Mouse (Mus musculus): ENCODE data around the gene Scel. TPM values are rescaled to one million over a fixed set of nuclear protein-coding genes. Genes with fewer than 3 reads are reported as not detected.

Gene Scel
- polyA plus RNA-seq, 1 experiment from 2014 or later, result 66.6 TPM

DNA sequence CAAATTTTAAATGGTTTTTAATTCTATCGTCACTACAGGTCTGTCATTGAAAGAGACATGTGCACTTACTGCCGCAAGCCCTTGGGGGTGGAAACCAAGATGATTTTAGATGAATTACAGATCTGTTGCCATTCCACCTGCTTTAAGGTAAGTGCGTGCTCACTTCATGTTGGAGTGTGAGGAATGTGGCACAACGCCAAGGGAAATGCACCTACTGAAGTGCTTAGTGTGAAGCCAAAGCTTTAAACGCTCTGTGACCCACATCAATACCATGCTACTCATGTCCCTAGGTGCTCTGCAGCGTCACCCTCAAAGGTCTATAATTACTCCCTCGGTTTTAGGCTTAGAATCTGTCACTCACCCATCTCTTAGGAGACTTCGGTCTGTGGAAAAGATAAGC is 94.9 kb downstream of the Scel start:
- ChIA-PET POLR2A (no interaction called here), CTCF (interaction anchor here (0.7 kb wide), 1 partner anchor 22 kb away, joined by 3 read pairs; no protein-coding TSS in a partner anchor)
- no peaks in the 10 kb centered on the region for H3K27me3 ChIP-seq
- in situ Hi-C loops (cut with MboI; ENCODE audit: low pct_unique_long_range_greater_than_20kb), result no loop called here
- DNase-seq (ENCODE audit: low read depth, low spot score) (no peak), ATAC-seq (no peak)
- no peak for TF ChIP-seq CTCF (IDR thresholded peaks at IDR 0.05)

DNA sequence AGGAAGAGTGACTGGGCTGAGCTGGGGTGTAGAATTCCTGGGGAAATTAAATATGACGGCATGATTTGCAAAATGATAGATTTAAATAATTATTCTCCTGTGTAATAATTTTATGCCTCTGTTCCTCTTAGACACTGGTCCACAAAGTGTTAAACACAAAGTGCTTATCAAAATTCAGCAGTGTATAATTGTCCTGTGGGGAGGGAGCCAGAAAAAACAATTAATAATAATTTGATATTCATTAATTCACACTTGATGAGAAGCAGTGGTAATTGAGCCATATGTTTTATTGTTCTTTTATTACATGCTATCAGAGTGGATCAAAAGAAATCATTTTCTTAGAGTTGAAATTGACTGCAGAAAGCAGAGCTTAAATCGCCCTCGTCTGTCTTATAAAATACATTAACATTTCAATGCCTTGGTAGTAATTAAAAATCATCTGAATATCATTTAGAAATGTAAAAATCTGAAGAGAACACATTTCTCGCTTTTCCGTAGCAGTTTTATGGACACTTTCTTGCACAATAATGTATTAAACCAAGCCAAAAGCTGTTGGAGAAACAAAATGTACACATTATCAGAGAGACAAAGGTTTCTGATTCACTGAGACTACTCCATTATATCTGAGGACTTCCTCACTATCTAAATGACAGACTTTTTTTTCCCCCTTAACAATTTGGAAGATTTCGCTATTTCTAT is 100.6 kb downstream of the Scel start:
- DNase-seq (ENCODE audit: low read depth, low spot score), result no peak
- H3K27me3 ChIP-seq, result no peaks in the 10 kb centered on the region
- in situ Hi-C loops (cut with MboI; ENCODE audit: low pct_unique_long_range_greater_than_20kb), result no loop called here
- ATAC-seq, result no peak
- ChIA-PET POLR2A (no interaction called here), CTCF (no interaction called here)
- TF ChIP-seq CTCF (IDR thresholded peaks at IDR 0.05), result no peak

DNA sequence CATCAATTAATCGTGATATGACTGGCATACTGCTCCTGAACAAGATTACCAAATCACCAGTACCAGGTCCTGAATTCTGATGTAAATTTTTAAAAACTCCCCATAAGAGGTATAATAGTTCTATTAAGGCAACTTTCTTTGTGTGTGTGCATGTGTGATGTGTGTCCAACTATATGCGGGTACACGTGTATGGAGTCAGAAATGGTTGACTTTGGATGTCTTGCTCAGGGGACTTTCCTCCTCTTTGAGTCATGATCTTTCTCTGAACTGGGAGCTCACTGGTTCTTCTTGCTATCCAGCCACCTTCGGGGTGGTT is 101.1 kb downstream of the Scel start:
- ATAC-seq, result no peak
- no peaks in the 10 kb centered on the region for H3K27me3 ChIP-seq
- POLR2A ChIA-PET, result no interaction called here
- CTCF ChIA-PET, result no interaction called here
- TF ChIP-seq CTCF (IDR thresholded peaks at IDR 0.05), result no peak
- no peak for DNase-seq (ENCODE audit: low read depth, low spot score)
- in situ Hi-C loops (cut with MboI; ENCODE audit: low pct_unique_long_range_greater_than_20kb), result no loop called here

DNA sequence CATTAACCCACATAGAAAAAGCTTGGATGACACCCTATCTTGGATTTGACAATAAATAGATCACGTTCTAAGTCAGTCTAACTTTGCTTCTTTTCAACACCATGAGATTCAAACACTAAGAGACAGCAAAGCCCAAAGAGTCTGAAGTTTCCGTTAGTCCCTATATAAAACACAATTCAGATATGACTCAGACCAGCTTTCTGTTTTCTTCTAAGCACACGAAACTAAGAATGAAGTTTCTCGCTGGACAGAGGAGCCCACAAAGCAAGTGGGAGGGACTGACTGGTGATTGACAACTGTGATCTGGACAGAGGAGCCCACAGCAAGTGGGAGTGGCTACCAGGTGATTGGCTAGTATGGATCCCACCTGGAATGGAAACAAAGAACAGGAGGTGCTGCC is 106.6 kb downstream of the Scel start:
- in situ Hi-C loops (cut with MboI; ENCODE audit: low pct_unique_long_range_greater_than_20kb), result no loop called here
- DNase-seq (ENCODE audit: low read depth, low spot score) (no peak), ATAC-seq (no peak)
- TF ChIP-seq CTCF (IDR thresholded peaks at IDR 0.05), result no peak
- ChIA-PET CTCF (interaction anchor here (1.1 kb wide), 1 partner anchor 9 kb away, joined by 5 read pairs; no protein-coding TSS in a partner anchor), POLR2A (no interaction called here)
- H3K27me3 ChIP-seq, result no peaks in the 10 kb centered on the region

DNA sequence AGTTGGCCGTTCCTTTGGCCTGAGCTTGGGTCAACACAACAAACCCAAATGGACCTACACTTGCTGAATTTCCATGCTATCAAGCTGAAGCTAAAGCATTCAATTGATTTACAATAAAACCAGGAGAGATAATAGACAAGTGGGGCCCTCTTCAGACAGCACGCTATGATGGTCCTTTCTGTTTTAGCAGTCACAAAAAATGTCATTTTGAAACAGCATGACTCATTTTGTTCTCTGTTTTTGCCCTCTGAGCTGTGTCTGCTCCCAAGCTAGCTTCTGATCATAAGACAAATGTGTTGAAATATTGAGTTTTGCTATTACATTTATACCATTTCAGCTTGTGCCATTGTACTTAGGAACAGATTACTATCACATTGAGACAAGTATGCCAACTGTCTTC is 108.1 kb downstream of the Scel start:
- H3K27me3 ChIP-seq, result no peaks in the 10 kb centered on the region
- DNase-seq (ENCODE audit: low read depth, low spot score) (no peak), ATAC-seq (no peak)
- in situ Hi-C loops (cut with MboI; ENCODE audit: low pct_unique_long_range_greater_than_20kb), result no loop called here
- ChIA-PET POLR2A (no interaction called here), CTCF (no interaction called here)
- TF ChIP-seq CTCF (IDR thresholded peaks at IDR 0.05), result no peak

GRCm38 (mm10) chr14:103626100-103626499 is 113.0 kb downstream of the Scel start:
- ATAC-seq, result no peak
- DNase-seq (ENCODE audit: low read depth, low spot score), result no peak
- peaks cover 4% of the 10 kb centered on the region for H3K27me3 ChIP-seq
- ChIA-PET POLR2A (no interaction called here), CTCF (interaction anchor here (1.2 kb wide), 1 partner anchor 19 kb away, joined by 3 read pairs; no protein-coding TSS in a partner anchor)
- in situ Hi-C loops (cut with MboI; ENCODE audit: low pct_unique_long_range_greater_than_20kb), result no loop called here
- TF ChIP-seq CTCF (IDR thresholded peaks at IDR 0.05), result no peak

DNA sequence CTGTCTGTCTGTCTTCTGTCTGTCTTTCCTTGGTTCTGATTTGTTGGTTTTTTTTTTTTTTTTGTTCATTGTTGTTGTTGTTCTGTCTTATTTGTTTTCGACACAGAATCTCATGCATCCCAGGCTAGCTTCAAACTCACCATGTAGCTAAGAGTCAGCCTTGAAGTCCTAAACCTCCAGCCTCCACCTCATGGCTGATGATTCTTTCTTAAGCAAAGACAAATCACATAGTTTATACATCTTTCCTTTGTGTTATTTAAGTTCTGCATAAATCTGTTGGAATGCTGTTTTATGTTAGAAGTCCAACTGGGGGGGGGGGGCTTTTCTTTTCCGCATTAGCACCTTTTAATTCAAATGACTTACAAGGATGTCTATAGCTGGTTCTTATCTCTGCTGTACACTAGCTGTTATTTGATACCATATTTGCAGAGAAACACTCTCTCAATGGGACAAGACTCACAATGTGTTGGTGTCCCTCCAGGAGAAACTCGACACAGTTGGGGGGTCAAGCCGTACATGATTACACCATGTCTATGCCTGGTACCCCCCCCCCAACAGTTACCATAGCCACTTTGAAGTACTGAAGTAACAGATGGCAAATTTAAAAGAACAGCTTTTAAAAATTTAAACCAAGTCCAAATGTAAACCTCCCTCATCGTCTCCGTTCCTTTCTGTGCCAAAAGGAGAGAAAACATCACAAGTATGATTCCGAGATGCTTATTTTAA is 116.7 kb downstream of the Scel start:
- no peak for ATAC-seq
- in situ Hi-C loops (cut with MboI; ENCODE audit: low pct_unique_long_range_greater_than_20kb), result no loop called here

DNA sequence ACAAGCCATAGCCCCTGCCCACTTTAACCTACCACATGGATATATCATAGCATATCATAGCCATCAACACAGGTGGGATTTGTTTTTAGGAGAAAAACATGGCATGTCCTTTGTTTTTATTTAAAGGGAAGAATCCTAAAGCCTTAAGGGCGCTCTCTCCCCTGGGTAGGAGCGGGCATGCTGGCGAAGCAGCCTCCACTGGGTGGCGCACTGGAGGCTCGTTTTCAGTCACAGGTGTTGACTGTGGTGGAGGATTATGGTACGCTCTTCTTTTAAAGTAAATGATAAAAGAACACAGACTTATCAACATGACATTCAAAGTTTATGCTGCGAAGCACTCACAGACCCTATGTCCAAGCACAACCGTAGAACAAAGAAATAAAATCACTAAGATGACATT is 117.4 kb downstream of the Scel start:
- DNase-seq (ENCODE audit: low read depth, low spot score) (no peak), ATAC-seq (no peak)
- POLR2A ChIA-PET, result no interaction called here
- in situ Hi-C loops (cut with MboI; ENCODE audit: low pct_unique_long_range_greater_than_20kb), result no loop called here
- peaks cover 7% of the 10 kb centered on the region for H3K27me3 ChIP-seq
- CTCF ChIA-PET, result interaction anchor here (1.0 to 2.1 kb wide), 2 partner anchors 64 to 607 kb away, joined by 3 to 16 read pairs; no protein-coding TSS in a partner anchor
- peak; percentile 69 for TF ChIP-seq CTCF (IDR thresholded peaks at IDR 0.05)

More for the DNA sequence above, 116.7 kb downstream of the Scel start:
- ChIA-PET POLR2A (interaction anchor here (0.6 kb wide), 2 partner anchors 41 to 95 kb away, joined by 3 to 5 read pairs; no protein-coding TSS in a partner anchor), CTCF (interaction anchor here (0.7 to 2.1 kb wide), 4 partner anchors 16 to 606 kb away, joined by 3 to 16 read pairs (median 4); no protein-coding TSS in a partner anchor)
- no peak for DNase-seq (ENCODE audit: low read depth, low spot score)
- TF ChIP-seq CTCF (IDR thresholded peaks at IDR 0.05), result no peak
- H3K27me3 ChIP-seq, result peaks cover 7% of the 10 kb centered on the region

DNA sequence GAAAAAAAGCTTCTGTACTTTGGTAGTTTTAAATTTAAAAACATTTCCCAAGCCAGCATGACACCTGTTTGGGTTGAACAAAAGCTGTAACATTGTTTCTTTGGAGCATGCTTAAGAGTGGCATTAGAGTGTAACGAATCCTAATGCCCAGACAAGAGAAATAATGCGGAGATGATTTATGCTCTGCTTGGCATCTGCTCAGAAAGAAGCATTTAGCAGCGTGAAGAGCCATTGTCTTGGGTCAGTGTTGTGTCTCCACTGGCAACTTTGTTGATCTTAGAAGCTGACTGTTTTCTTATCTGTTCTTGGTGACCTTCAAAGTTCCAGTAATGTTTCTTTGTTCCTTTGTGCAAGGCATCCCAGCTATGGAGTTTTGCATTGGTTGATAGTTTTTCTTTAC is 130.8 kb downstream of the Scel start:
- DNase-seq (ENCODE audit: low read depth, low spot score), result no peak
- in situ Hi-C loops (cut with MboI; ENCODE audit: low pct_unique_long_range_greater_than_20kb), result no loop called here
- ChIA-PET POLR2A (no interaction called here), CTCF (interaction anchor here (1.2 kb wide), 1 partner anchor 11 kb away, joined by 3 read pairs; no protein-coding TSS in a partner anchor)
- no peak for TF ChIP-seq CTCF (IDR thresholded peaks at IDR 0.05)
- ATAC-seq, result no peak
- peaks cover 10% of the 10 kb centered on the region for H3K27me3 ChIP-seq

DNA sequence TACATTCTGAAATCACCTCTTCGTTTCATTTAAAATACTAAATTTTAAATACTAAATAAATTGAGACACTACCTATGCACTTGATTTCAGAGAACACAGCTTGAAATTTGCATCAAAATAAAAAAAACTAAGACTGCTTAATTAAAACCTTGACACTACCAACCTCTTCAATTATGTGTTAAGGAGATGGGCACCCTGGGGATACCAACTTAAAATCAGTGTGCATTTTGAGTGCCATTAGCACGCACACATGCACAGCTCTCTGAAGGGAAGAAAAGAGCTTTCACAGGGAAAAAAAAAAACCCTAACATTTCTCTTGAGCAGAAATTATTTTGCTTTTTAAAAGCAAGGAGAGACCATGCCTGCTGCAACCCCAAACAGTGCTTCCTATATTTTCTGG is 134.8 kb downstream of the Scel start:
- DNase-seq (ENCODE audit: low read depth, low spot score) (no peak), ATAC-seq (no peak)
- ChIA-PET POLR2A (no interaction called here), CTCF (no interaction called here)
- H3K27me3 ChIP-seq, result peaks cover 10% of the 10 kb centered on the region
- no peak for TF ChIP-seq CTCF (IDR thresholded peaks at IDR 0.05)
- in situ Hi-C loops (cut with MboI; ENCODE audit: low pct_unique_long_range_greater_than_20kb), result no loop called here

- ATAC-seq, result no peak
- ChIA-PET POLR2A (no interaction called here), CTCF (no interaction called here)
- in situ Hi-C loops (cut with MboI; ENCODE audit: low pct_unique_long_range_greater_than_20kb), result no loop called here
- no peak for TF ChIP-seq CTCF (IDR thresholded peaks at IDR 0.05)
- DNase-seq (ENCODE audit: low read depth, low spot score), result no peak
- H3K27me3 ChIP-seq, result peaks cover 10% of the 10 kb centered on the region
Observed at GRCm38 (mm10) chr14:103648623-103649255, 135.6 kb downstream of the Scel start.

Data from Patski (cell line).